Mouse (Mus musculus) cerebellum, postnatal 4 days (tissue): ENCODE measurements around the gene Clptm1l.

Source experiments
- DNase-seq, 2 experiments: peaks; one replicate each; pipeline ENCODE4 v3.0.0; 2022; ENCODE audit warnings: low spot score in 2 of 2, mixed read lengths in 1 of 2

The Clptm1l gene

DNA sequence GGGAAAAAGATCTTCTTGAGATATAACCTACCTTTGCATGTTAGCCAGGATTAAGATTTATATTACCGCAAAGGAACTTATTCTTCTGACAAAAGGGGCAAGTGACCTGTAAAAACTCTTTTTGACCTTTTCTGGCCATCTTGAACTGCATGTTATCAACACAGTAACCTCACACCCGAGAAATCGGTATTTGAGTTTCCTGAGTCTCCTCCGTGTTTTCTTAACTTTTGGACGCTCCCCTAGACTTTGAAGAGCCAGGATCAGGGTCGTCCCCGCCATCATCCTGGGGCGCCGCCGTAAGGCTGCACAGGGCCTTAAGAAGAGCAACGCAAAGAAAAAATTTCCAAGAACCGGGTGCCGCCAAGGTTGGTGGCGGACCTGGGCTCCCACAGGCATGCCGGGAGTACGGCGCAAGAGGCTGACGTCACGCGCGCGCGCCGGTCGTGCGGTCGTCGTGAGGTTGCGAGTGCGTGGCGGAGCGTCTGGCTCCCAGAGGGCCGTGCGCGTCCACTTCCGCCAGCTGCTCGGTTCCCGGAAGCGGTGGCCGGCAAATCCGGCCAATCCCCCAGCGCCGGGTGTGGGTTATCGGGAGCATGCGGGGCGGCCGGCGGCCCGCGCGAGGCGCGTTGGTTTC lies at the start of gene Clptm1l:
TSS of gene Clptm1l (plus strand) at position 485 of the 634 bp plus-strand sequence.
- peak; percentile 96 to 98 for DNase-seq

DNA sequence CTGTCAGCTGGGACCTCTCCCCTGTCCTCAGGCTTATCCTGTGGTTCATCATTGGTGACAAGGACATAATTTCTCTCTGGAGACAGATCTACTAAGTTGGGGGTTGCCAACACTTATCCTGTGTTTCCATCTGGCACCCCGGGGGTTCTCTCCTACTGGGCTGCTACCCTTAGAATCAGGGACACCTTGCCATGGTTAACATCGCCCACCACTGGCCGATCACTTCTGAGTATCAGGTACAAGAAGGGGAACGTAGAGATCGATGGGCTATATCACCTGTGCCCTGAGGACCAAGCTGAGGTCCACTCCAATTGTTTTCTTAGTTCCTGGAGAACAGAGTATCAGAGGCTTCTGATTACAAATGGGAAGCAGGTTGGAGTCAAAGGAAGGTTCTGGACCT lies 39.6 kb upstream of the Clptm1l start:
- DNase-seq, result no peak

DNA sequence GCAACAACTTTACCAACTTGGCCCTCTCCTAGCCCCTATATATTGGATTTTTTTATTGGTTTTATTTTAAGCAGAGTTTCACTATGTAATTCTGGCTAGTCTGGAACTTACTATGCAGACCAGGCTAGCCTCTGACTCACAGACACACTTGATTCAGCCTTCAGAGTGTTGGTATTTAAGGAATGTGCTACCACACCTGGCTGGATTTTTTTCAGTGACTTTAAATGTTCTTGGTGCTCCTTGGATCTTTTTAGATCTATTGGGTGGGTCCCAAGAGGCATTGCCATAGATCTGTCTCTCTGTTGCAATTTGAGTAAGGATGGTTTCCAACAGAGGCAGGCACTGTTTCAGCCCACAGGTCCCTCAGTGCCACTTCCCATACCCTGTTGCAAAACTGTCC lies 28.8 kb upstream of the Clptm1l start:
- no peak for DNase-seq

DNA sequence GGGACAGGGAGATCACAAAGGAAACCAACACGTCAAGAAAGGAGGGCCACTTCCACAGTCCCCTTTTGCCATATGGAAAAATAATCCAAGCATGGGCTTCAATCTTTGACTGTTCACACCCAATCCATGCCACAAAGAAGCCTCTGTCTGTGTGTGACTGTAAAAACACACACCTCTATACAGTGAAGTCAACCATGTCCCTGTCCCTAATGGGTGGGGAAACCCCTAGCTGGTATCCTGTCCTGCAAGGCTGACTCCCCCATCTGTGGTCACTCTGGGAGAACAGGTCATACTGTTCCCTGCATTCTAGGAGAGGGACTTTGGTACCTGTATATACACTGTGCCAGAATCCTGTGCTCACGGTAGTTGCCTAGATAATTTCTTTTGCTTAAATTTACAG lies 26.5 kb upstream of the Clptm1l start:
- no peak for DNase-seq

DNA sequence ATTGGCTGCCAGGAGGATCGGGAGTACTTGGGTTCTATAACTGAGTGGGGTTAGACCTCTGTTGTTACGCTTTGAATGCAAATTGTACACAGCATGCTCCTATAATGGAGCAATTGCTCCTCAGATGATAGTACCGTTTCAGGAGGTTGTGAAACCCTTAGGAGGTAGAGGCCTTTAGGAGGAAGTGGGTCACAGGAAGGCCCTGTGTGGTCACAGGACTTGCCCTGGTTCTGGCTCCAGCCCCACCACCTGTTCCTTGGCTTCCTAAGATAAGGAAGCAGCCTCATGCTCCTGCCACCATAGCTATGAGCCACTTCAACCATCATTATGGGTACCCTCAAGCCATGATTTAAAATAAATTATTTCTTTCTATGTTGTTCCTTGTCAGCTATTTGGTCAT lies 12.3 kb upstream of the Clptm1l start:
- no peak for DNase-seq

DNA sequence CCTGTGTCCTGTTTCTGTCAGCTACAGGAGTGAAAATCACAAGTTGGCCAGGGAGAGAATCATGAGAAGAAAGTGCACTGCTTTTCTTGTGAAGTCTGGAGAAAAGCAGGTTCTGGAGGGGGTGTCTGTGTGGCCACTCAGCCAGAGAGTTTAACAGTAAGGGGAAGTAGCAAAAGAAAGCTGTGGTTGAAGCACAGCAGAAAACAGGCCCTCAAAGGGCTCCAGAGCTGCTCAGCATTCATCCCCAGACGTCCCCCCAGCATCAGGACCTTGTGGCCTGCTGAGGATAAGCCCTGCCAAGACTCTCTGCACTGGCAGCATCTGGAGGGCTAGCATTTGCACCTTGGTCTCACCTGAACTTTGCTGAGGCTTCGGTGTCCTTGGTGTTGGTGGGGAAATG lies 11.3 kb upstream of the Clptm1l start:
- DNase-seq, result no peak

DNA sequence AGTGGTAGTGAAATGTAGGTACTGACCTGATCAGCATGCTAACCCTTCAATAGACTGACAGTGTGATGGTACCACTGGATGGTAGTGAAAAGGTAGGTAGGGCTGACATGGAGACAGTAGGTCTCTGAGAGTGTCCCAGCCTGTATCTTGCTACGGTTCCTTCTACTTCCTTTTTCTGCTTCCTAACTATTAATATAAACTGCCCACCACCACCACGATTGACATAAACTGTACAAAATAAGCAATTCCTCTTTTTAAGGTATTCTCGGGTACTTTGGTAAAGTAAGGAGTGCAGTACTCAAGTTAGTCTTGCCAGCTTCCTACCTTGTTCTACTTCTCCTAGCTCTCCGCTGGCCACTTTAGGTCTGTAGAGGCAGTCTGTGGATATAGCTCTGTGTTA lies 7.5 kb upstream of the Clptm1l start:
- no peak for DNase-seq

DNA sequence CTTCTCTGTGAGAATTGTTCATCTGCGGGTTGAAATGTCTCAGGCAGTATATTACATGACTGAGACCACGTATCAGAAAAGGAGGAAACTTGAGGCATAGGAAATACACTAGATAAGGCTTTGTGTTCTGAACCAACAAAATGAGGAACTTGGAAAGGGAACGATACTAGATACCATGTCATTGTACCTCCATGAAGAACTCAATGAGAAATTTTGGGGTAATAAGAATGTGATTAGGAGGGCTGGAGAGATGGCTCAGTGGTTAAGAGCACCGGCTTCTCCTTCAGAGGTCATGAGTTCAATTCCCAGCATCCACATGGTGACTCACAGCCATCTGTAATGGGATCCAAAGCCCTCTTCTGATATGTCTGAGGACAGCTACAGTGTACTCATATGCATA lies 3.6 kb upstream of the Clptm1l start:
- DNase-seq, result no peak

DNA sequence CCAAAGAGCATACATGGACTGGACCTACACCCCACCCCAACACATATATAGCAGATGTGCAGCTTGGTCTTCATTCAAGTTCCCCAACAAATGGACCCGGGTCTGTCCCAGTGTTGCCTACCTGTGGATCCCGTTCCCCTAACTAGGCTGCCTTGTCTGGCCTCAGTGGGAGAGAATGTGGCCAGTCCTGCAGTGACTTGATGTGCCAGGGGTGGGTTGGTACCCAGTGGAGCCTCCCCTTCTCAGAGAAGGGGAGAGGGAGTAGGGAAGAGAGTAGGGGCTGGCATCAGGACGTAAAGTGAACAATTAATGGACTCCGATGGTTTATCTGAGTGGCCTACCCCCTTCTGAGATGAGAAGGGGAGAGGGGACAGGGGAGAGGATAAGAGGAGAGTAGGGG lies 760 bp upstream of the Clptm1l start:
- peak in 1 of 2 experiments; percentile 3 for DNase-seq

DNA sequence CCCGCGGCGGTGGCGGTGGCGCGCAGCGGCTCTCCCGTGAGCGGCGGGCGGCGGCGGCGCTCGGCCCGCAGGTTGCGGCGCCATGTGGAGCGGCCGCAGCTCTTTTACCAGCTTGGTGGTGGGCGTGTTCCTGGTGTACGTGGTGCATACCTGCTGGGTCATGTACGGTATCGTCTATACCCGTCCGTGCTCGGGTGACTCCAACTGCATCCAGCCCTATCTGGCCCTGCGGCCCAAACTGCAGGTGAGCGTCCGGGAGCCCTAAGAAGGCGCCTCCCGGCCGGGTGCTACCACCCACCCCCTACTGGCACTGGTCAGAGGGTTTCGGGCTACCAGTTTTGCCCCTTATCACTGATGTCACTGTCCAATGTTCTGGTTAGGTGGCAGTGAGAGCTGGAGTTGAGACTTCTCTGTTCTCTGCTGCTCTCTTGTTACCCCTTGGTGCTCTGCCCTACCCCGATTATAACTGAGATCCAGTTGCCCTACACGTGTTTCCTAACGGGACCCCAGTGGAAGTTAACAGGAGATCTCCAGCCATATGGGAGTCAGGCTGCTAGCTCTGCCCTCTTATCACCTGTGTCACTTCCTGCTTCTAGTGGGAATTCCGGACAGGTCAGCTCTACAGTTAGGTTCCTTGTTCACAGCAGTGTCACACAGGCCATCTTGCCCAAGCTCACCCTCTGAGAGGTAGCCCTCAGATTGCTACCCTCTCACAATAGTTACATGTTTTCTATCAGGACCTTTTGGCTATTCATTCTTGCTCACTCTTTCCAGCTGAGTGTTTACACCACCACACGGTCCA lies 551 bp downstream of the Clptm1l start:
- DNase-seq, result no peak

DNA sequence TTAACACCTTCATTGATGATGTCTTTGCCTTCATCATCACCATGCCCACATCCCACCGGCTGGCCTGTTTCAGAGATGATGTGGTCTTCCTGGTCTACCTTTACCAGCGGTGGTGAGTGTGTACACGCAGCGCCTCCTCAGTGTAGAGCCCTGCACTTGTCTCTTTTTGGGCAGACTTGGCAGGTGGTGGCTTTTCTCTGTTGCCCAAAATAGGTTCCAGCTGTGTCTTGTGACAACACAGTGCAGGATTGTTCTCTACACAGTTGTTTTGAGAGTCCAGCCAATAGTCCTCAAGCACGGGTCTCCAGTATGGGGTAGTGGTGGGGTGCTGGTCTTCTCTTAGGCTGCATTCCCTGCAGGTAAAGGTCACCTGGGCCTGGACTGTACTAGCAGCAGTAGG lies 14.6 kb downstream of the Clptm1l start:
- no peak for DNase-seq

DNA sequence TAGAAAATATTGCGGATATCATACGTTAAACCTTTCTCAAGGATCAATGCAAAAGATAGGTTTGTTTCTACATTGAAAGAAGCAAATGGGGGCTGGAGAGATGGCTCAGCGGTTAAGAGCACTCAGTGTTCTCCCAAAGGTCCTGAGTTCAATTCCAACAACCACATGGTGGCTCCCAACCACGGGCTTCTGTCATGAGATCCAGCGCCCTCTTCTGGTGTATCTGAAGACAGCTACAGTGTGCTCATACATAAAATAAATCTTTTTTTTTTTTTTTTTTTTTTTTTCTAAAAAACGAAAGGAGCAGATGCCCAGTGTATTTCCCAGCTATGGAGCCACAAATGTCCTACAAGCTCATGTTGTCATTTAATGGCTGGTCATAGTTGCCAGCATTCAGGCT lies 16.8 kb downstream of the Clptm1l start:
- DNase-seq, result no peak

DNA sequence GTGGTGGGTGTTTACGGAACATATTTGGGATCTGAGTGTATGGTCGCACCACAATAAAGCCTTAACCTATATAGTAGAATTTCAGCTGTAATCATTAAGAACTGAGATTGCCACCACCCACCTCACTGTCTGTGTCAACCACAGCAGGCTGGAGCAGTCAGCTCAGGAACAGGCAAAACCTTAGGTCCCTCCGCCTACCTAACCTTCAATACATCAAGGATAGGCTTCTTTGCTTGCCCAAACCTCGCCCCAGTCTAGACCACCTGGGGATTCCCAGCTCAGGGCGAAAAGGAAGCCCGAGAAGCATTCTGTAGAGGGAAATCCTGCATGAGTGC lies 22.6 kb downstream of the Clptm1l start:
- DNase-seq, result no peak

DNA sequence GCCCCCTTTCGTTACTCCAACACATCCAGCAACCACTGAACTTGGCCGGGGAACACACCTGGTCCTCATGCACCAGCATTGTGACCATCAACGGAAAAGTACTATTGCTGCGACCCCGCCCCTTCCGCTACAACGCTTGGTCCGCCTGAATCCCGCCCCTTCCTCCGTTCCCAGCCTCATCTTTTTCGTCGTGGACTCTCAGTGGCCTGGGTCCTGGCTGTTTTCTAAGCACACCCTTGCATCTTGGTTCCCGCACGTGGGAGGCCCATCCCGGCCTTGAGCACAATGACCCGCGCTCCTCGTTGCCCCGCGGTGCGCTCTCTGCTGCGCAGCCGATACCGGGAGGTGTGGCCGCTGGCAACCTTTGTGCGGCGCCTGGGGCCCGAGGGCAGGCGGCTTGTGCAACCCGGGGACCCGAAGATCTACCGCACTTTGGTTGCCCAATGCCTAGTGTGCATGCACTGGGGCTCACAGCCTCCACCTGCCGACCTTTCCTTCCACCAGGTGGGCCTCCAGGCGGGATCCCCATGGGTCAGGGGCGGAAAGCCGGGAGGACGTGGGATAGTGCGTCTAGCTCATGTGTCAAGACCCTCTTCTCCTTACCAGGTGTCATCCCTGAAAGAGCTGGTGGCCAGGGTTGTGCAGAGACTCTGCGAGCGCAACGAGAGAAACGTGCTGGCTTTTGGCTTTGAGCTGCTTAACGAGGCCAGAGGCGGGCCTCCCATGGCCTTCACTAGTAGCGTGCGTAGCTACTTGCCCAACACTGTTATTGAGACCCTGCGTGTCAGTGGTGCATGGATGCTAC lies 23.1 kb downstream of the Clptm1l start, which contains the start of gene Tert:
TSS of gene Tert (plus strand) at position 167 of the 805 bp plus-strand sequence.
- DNase-seq, result peak; percentile 28 to 56

DNA sequence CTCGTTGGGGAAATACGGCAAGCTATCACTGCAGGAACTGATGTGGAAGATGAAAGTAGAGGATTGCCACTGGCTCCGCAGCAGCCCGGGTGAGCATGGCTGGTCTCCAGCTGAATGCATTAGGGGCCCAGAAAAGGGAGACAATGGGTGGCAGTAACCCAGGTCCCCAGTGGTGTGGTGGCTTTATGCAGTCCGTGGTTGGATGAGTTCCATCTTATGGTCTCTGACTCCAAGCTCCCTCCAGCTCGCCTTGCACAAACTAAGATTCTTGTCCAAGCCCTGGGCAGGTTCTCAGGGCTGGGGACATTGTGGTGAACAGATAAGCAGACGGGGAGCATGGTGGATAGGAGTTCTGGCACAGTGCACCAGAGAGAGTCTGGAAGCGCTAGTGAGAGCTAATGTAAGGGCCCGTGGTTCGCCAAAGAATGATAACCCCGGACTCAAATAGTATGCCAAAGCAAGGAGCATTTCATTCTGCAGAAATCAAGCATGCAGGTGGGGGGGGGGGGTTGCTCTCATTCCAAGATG lies 24.8 kb downstream of the Clptm1l start:
- peak in 1 of 2 experiments; percentile 14 for DNase-seq

DNA sequence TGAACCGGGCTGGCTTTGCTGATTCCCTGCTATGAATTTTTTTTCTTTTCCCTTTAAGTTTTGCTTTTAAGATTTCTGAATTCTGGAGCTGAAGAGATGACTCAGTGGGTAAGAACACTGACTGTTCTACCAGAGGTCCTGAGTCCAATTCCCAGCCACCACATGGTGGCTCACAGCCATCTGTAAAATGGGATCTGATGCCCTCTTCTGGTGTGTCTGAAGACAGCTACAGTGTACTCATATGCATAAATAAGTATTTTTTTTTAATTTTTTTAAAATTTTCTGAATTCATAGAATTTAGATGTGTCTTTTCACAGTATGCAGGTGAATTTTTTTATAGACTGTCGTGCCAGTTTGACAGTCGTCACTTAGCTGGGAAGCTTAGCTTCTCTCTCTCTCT lies 28.0 kb downstream of the Clptm1l start:
- DNase-seq, result no peak

DNA sequence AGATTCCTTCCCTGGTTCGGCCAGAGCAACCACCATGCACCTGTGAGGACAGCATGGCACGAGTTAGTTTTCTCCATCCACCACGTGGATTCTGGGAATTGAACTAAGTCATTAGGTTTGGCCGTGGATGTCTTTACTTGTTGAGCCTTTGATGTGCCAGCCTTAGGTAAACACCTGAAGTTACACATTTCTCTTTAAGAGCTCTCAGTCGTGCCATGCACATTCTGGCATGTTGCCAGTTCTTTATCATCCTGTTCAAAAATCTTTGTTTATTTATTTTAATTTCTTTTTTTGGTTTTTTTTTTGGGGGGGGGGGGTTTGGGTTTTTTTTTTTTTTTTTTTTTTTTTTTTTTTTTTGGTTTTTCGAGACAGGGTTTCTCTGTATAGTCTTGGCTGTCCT lies 34.0 kb downstream of the Clptm1l start:
- no peak for DNase-seq

DNA sequence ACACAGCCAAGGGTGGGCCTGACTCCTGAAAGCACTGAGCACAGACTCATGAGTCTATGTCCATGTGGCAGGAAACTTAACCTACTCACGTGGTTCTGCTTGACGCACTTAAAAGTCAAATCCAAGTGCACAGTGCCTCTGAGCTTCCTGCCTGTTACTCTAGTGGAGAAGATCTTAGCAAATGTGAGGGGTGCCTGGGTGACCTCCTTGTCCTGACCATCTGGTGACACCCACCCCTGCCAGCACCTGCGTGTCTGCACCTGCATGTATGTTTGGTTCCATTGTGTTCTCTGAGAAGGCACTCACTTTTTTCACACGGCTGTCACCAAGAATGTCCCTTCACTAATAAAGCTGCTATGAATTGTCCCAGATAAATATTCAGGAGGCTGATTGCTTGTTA lies 37.5 kb downstream of the Clptm1l start:
- DNase-seq, result no peak

DNA sequence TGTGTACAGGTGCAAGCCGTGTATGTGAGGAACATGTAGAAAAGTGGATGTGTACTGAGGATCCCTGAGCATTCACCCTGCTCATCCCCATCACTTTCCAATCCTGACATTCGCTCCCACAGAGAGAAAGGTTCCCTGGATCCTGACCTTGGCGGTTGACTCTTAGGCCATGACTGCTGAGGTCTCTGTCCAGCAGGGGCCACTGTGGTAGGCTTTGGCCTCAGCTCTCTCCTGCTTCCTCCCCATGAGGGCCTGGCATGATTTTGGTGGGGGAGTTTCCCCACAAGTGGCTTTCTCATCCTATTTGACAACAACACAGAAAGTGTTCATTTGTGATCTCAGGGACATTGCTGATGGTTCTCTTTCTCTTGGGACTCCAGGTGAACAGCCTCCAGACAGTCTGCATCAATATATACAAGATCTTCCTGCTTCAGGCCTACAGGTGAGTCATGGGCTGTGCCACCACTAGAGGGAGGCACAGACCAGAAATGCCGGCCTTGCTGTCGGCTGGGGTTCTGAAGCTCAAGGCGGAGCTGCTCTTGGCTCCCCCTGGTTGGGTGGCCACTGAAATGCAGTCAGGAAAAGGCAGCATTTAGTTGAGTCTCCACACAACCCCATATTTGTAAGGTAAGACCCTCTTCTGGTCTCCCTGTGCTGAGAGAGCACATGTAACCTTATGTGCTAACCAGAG lies 42.7 kb downstream of the Clptm1l start:
- DNase-seq, result peak; percentile 35 to 58

DNA sequence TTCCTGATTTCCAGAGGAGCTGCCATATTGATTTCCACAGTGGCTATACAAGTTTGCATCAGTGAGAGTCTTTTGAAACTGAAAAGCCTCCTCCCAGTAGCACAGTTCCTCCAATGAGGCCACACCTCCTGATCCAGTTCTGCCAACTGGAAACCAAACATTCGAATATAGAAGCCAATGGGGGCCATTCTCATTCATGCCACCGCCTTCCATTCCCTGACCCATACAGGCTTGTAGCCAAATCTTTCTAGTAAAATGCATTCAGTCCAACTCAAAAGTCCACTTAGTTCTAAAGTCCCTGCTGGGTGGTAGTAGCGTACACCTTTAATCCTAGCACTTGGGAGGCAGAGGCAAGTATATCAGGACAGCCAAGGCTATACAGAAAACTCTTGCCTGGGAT lies 49.5 kb downstream of the Clptm1l start:
- no peak for DNase-seq

DNA sequence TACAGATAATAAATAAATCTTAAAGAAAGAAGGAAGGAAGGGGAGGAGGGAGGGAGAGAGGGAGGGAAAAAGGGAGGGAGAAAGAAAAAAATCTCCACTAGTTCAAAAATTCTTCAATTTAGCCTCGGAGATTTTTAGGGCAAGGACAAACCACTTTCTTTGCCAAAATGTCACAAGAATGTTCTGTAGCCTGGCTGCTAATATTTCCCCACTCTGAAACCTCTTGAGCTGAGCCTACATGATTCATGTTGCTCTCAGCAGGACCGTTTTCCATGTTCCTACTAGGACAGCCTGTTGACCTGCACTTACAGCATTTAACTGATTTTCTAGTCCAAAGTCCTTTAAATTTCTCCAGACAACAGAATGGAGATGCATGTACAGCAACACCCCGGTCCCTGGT lies 51.2 kb downstream of the Clptm1l start:
- no peak for DNase-seq

DNA sequence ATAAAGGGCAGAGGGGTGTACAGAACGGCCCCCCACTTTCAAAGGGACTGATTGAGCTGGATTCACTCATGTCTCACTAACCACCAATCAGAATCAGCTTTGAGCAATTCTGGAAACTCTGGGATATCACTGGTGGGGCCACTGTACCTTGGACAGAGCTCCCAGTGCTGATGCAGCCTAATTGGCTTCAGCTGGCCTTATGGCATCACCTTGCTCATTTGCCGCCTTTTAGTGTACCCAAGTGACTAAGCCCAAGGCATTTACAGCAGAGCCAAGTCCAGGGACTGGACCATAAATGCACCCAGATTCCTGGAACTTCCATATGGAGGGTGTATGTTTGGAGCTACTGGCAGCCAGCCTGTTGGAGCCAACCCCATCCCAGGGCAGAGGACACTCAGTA lies 55.1 kb downstream of the Clptm1l start:
- DNase-seq, result no peak
